Mouse (Mus musculus) bone marrow macrophage, adult 2 months (primary cell): ENCODE measurements around the gene Cep83. TPM values are rescaled to one million over a fixed set of nuclear protein-coding genes. Genes with fewer than 3 reads are reported as not detected.

Experiments used
- H3K27ac ChIP-seq: 2 replicates; pipeline ENCODE4 v1.5.1; 2012; ENCODE audit warnings: low read depth, low read length; ENCODE audit not compliant: insufficient read depth
- H3K4me1 ChIP-seq: 2 replicates; pipeline ENCODE4 v1.6.1; 2012; ENCODE audit warnings: low read length; ENCODE audit not compliant: control insufficient read depth, insufficient read depth
- H3K4me3 ChIP-seq: 2 replicates; pipeline ENCODE4 v1.5.1; 2012; ENCODE audit warnings: mild to moderate bottlenecking, low read length, moderate library complexity; ENCODE audit not compliant: insufficient read depth
- CTCF ChIP-seq: IDR thresholded peaks from 2 replicates; pipeline ENCODE4 v1.5.1; 2012; ENCODE audit warnings: low read depth, mild to moderate bottlenecking, low read length, moderate library complexity
- POLR2A ChIP-seq: IDR thresholded peaks from 2 replicates; pipeline ENCODE4 v1.6.1; 2012; ENCODE audit warnings: mild to moderate bottlenecking, low read depth, low read length, borderline replicate concordance
- polyA plus RNA-seq: library from polyadenylated mRNA; stranded (reverse); fragments of >200 nt; gene quantifications from 2 replicates; pipeline ENCODE4 v1.2.4, GENCODE M21; 2012; ENCODE audit not compliant: missing spikeins, insufficient read depth, insufficient read length

Gene Cep83
- polyA plus RNA-seq, 1 experiment, result 26.4 TPM

GRCm38 (mm10) chr10:94800677-94801354, 112.4 kb downstream of the Cep83 start:
- Histone ChIP-seq H3K4me3 (no peak overlapping the region), H3K4me1 (no peaks in the 10 kb centered on the region), H3K27ac (no peak overlapping the region)
- TF ChIP-seq POLR2A (no peak), CTCF (no peak)

GRCm38 (mm10) chr10:94804029-94804908, 115.8 kb downstream of the Cep83 start:
- H3K4me3 ChIP-seq, result no peak overlapping the region
- H3K4me1 ChIP-seq, result no peaks in the 10 kb centered on the region
- no peak for TF ChIP-seq POLR2A
- TF ChIP-seq CTCF, result no peak
- H3K27ac ChIP-seq, result no peak overlapping the region

- Histone ChIP-seq H3K4me1 (no peaks in the 10 kb centered on the region), H3K27ac (no peak overlapping the region), H3K4me3 (no peak overlapping the region)
- TF ChIP-seq CTCF (no peak), POLR2A (no peak)
Observed at GRCm38 (mm10) chr10:94804909-94805220, 116.4 kb downstream of the Cep83 start.

- TF ChIP-seq CTCF (no peak), POLR2A (no peak)
- Histone ChIP-seq H3K27ac (no peak overlapping the region), H3K4me1 (no peaks in the 10 kb centered on the region), H3K4me3 (no peak overlapping the region)
Observed at GRCm38 (mm10) chr10:94807323-94807722, 118.9 kb downstream of the Cep83 start.

GRCm38 (mm10) chr10:94808275-94808674, 119.8 kb downstream of the Cep83 start:
- no peak for TF ChIP-seq POLR2A
- TF ChIP-seq CTCF, result no peak
- no peaks in the 10 kb centered on the region for H3K4me1 ChIP-seq
- no peak overlapping the region for H3K4me3 ChIP-seq
- no peak overlapping the region for H3K27ac ChIP-seq

GRCm38 (mm10) chr10:94809946-94810472, 121.6 kb downstream of the Cep83 start:
- no peaks in the 10 kb centered on the region for H3K4me1 ChIP-seq
- H3K27ac ChIP-seq, result no peak overlapping the region
- no peak for TF ChIP-seq POLR2A
- TF ChIP-seq CTCF, result no peak
- no peak overlapping the region for H3K4me3 ChIP-seq

GRCm38 (mm10) chr10:94811907-94812851, 123.7 kb downstream of the Cep83 start:
- Histone ChIP-seq H3K4me1 (no peaks in the 10 kb centered on the region), H3K4me3 (no peak overlapping the region), H3K27ac (no peak overlapping the region)
- TF ChIP-seq CTCF, result no peak
- TF ChIP-seq POLR2A, result no peak

- Histone ChIP-seq H3K27ac (no peak overlapping the region), H3K4me1 (no peaks in the 10 kb centered on the region), H3K4me3 (no peak overlapping the region)
- TF ChIP-seq POLR2A, result no peak
- TF ChIP-seq CTCF, result no peak
Observed at GRCm38 (mm10) chr10:94818127-94818526, 129.7 kb downstream of the Cep83 start.
